Mouse (Mus musculus): Measurements from ENCODE around the gene Pard3. TPM values are rescaled to one million over a fixed set of nuclear protein-coding genes. Genes with fewer than 3 reads are reported as not detected.

The Pard3 gene
- polyA plus RNA-seq, 1 experiment from 2014 or later, result 7.0 TPM

- Histone ChIP-seq H3K27me3 (ENCODE audit: control insufficient read depth, insufficient read depth, low read depth, low read length) (no peaks in the 10 kb centered on the region), H3K36me3 (ENCODE audit: control insufficient read depth, insufficient read depth) (no peaks in the 10 kb centered on the region), H3K9ac (ENCODE audit: low read depth, low read length) (no peak overlapping the region), H3K27ac (ENCODE audit: low read length) (no peak overlapping the region), H3K9me3 (replicated peaks; ENCODE audit: control insufficient read depth, low read length) (no peaks in the 10 kb centered on the region), H3K4me3 (ENCODE audit: low read depth, low read length) (no peak overlapping the region), H3K4me1 (ENCODE audit: control insufficient read depth, low read depth, low read length) (no peaks in the 10 kb centered on the region), H3K4me2 (ENCODE audit: low read depth, low read length) (no peak overlapping the region)
- WGBS (ENCODE audit: insufficient replicate concordance), result 76% methylated on average over 8 of the region's 8 CpGs
- no peak for ATAC-seq (ENCODE audit: low read depth)
Measured at GRCm38 (mm10) chr8:127585618-127586017, 521.9 kb downstream of the Pard3 start.

GRCm38 (mm10) chr8:127586681-127587080 lies 523.0 kb downstream of the Pard3 start:
- H3K9ac ChIP-seq (ENCODE audit: low read depth, low read length), result no peak overlapping the region
- no peaks in the 10 kb centered on the region for H3K36me3 ChIP-seq (ENCODE audit: control insufficient read depth, insufficient read depth)
- no peaks in the 10 kb centered on the region for H3K9me3 ChIP-seq (replicated peaks; ENCODE audit: control insufficient read depth, low read length)
- no peak overlapping the region for H3K4me3 ChIP-seq (ENCODE audit: low read depth, low read length)
- WGBS (ENCODE audit: insufficient replicate concordance), result 47% methylated on average over 5 of the region's 5 CpGs
- no peak for ATAC-seq (ENCODE audit: low read depth)
- H3K4me2 ChIP-seq (ENCODE audit: low read depth, low read length), result no peak overlapping the region
- H3K27ac ChIP-seq (ENCODE audit: low read length), result no peak overlapping the region
- H3K27me3 ChIP-seq (ENCODE audit: control insufficient read depth, insufficient read depth, low read depth, low read length), result no peaks in the 10 kb centered on the region
- H3K4me1 ChIP-seq (ENCODE audit: control insufficient read depth, low read depth, low read length), result no peaks in the 10 kb centered on the region

GRCm38 (mm10) chr8:127588313-127588712 lies 524.6 kb downstream of the Pard3 start:
- 52% methylated on average over 4 of the region's 4 CpGs for WGBS (ENCODE audit: insufficient replicate concordance)
- H3K27ac ChIP-seq (ENCODE audit: low read length), result no peak overlapping the region
- H3K27me3 ChIP-seq (ENCODE audit: control insufficient read depth, insufficient read depth, low read depth, low read length), result no peaks in the 10 kb centered on the region
- H3K36me3 ChIP-seq (ENCODE audit: control insufficient read depth, insufficient read depth), result no peaks in the 10 kb centered on the region
- ATAC-seq (ENCODE audit: low read depth), result no peak
- H3K9ac ChIP-seq (ENCODE audit: low read depth, low read length), result no peak overlapping the region
- H3K4me3 ChIP-seq (ENCODE audit: low read depth, low read length), result no peak overlapping the region
- H3K4me2 ChIP-seq (ENCODE audit: low read depth, low read length), result no peak overlapping the region
- H3K4me1 ChIP-seq (ENCODE audit: control insufficient read depth, low read depth, low read length), result no peaks in the 10 kb centered on the region
- H3K9me3 ChIP-seq (replicated peaks; ENCODE audit: control insufficient read depth, low read length), result no peaks in the 10 kb centered on the region

- Histone ChIP-seq H3K4me3 (ENCODE audit: low read depth, low read length) (no peak overlapping the region), H3K27ac (ENCODE audit: low read length) (no peak overlapping the region), H3K4me1 (ENCODE audit: control insufficient read depth, low read depth, low read length) (no peaks in the 10 kb centered on the region), H3K4me2 (ENCODE audit: low read depth, low read length) (no peak overlapping the region), H3K27me3 (ENCODE audit: control insufficient read depth, insufficient read depth, low read depth, low read length) (no peaks in the 10 kb centered on the region), H3K9me3 (replicated peaks; ENCODE audit: control insufficient read depth, low read length) (no peaks in the 10 kb centered on the region), H3K9ac (ENCODE audit: low read depth, low read length) (no peak overlapping the region), H3K36me3 (ENCODE audit: control insufficient read depth, insufficient read depth) (no peaks in the 10 kb centered on the region)
- ATAC-seq (ENCODE audit: low read depth), result no peak
- 26% methylated on average over 4 of the region's 4 CpGs for WGBS (ENCODE audit: insufficient replicate concordance)
Measured at GRCm38 (mm10) chr8:127589291-127589690, 525.6 kb downstream of the Pard3 start.

GRCm38 (mm10) chr8:127590674-127591186 lies 527.0 kb downstream of the Pard3 start:
- H3K4me1 ChIP-seq (ENCODE audit: control insufficient read depth, low read depth, low read length), result no peaks in the 10 kb centered on the region
- H3K27ac ChIP-seq (ENCODE audit: low read length), result no peak overlapping the region
- WGBS (ENCODE audit: insufficient replicate concordance), result 78% methylated on average over 5 of the region's 5 CpGs
- H3K4me3 ChIP-seq (ENCODE audit: low read depth, low read length), result no peak overlapping the region
- H3K27me3 ChIP-seq (ENCODE audit: control insufficient read depth, insufficient read depth, low read depth, low read length), result no peaks in the 10 kb centered on the region
- no peaks in the 10 kb centered on the region for H3K36me3 ChIP-seq (ENCODE audit: control insufficient read depth, insufficient read depth)
- H3K4me2 ChIP-seq (ENCODE audit: low read depth, low read length), result no peak overlapping the region
- no peak overlapping the region for H3K9ac ChIP-seq (ENCODE audit: low read depth, low read length)
- H3K9me3 ChIP-seq (replicated peaks; ENCODE audit: control insufficient read depth, low read length), result no peaks in the 10 kb centered on the region
- ATAC-seq (ENCODE audit: low read depth), result no peak

GRCm38 (mm10) chr8:127592648-127593574 lies 529.2 kb downstream of the Pard3 start:
- ATAC-seq (ENCODE audit: low read depth), result no peak
- H3K27me3 ChIP-seq (ENCODE audit: control insufficient read depth, insufficient read depth, low read depth, low read length), result no peaks in the 10 kb centered on the region
- WGBS (ENCODE audit: insufficient replicate concordance), result 23% methylated on average over 12 of the region's 12 CpGs
- no peak overlapping the region for H3K27ac ChIP-seq (ENCODE audit: low read length)
- H3K4me2 ChIP-seq (ENCODE audit: low read depth, low read length), result no peak overlapping the region
- H3K9ac ChIP-seq (ENCODE audit: low read depth, low read length), result no peak overlapping the region
- no peaks in the 10 kb centered on the region for H3K36me3 ChIP-seq (ENCODE audit: control insufficient read depth, insufficient read depth)
- no peaks in the 10 kb centered on the region for H3K9me3 ChIP-seq (replicated peaks; ENCODE audit: control insufficient read depth, low read length)
- no peak overlapping the region for H3K4me3 ChIP-seq (ENCODE audit: low read depth, low read length)
- no peaks in the 10 kb centered on the region for H3K4me1 ChIP-seq (ENCODE audit: control insufficient read depth, low read depth, low read length)

GRCm38 (mm10) chr8:127600641-127601040 lies 536.9 kb downstream of the Pard3 start:
- Histone ChIP-seq H3K4me1 (ENCODE audit: control insufficient read depth, low read depth, low read length) (no peaks in the 10 kb centered on the region), H3K9me3 (replicated peaks; ENCODE audit: control insufficient read depth, low read length) (no peaks in the 10 kb centered on the region), H3K9ac (ENCODE audit: low read depth, low read length) (no peak overlapping the region), H3K27ac (ENCODE audit: low read length) (no peak overlapping the region), H3K36me3 (ENCODE audit: control insufficient read depth, insufficient read depth) (no peaks in the 10 kb centered on the region), H3K4me2 (ENCODE audit: low read depth, low read length) (no peak overlapping the region), H3K27me3 (ENCODE audit: control insufficient read depth, insufficient read depth, low read depth, low read length) (no peaks in the 10 kb centered on the region), H3K4me3 (ENCODE audit: low read depth, low read length) (no peak overlapping the region)
- WGBS (ENCODE audit: insufficient replicate concordance), result 73% methylated on average over 2 of the region's 2 CpGs
- no peak for ATAC-seq (ENCODE audit: low read depth)

- no peaks in the 10 kb centered on the region for H3K9me3 ChIP-seq (replicated peaks; ENCODE audit: control insufficient read depth, low read length)
- H3K27ac ChIP-seq (ENCODE audit: low read length), result no peak overlapping the region
- no peak overlapping the region for H3K9ac ChIP-seq (ENCODE audit: low read depth, low read length)
- no peak for ATAC-seq (ENCODE audit: low read depth)
- H3K4me1 ChIP-seq (ENCODE audit: control insufficient read depth, low read depth, low read length), result no peaks in the 10 kb centered on the region
- H3K4me3 ChIP-seq (ENCODE audit: low read depth, low read length), result no peak overlapping the region
- H3K27me3 ChIP-seq (ENCODE audit: control insufficient read depth, insufficient read depth, low read depth, low read length), result no peaks in the 10 kb centered on the region
- no peaks in the 10 kb centered on the region for H3K36me3 ChIP-seq (ENCODE audit: control insufficient read depth, insufficient read depth)
- H3K4me2 ChIP-seq (ENCODE audit: low read depth, low read length), result no peak overlapping the region
- WGBS (ENCODE audit: insufficient replicate concordance), result 78% methylated on average over 15 of the region's 15 CpGs
Measured at GRCm38 (mm10) chr8:127603062-127603461, 539.4 kb downstream of the Pard3 start.

GRCm38 (mm10) chr8:127608541-127609270 lies 545.0 kb downstream of the Pard3 start:
- Histone ChIP-seq H3K27ac (ENCODE audit: low read length) (no peak overlapping the region), H3K4me3 (ENCODE audit: low read depth, low read length) (no peak overlapping the region), H3K36me3 (ENCODE audit: control insufficient read depth, insufficient read depth) (no peaks in the 10 kb centered on the region), H3K27me3 (ENCODE audit: control insufficient read depth, insufficient read depth, low read depth, low read length) (no peaks in the 10 kb centered on the region), H3K4me2 (ENCODE audit: low read depth, low read length) (no peak overlapping the region), H3K4me1 (ENCODE audit: control insufficient read depth, low read depth, low read length) (no peaks in the 10 kb centered on the region), H3K9me3 (replicated peaks; ENCODE audit: control insufficient read depth, low read length) (no peaks in the 10 kb centered on the region), H3K9ac (ENCODE audit: low read depth, low read length) (no peak overlapping the region)
- 39% methylated on average over 7 of the region's 7 CpGs for WGBS (ENCODE audit: insufficient replicate concordance)
- ATAC-seq (ENCODE audit: low read depth), result no peak

Data from liver, embryonic 16.5 days (tissue).